Mouse (Mus musculus): ENCODE measurements around the gene Klc3.

- TF ChIP-seq CTCF (IDR thresholded peaks at IDR 0.05): no peak
- no peak for TF ChIP-seq POLR2A (IDR thresholded peaks at IDR 0.05; ENCODE audit: insufficient read depth, low read depth, low read length)
- no peak for TF ChIP-seq EP300 (IDR thresholded peaks at IDR 0.05; ENCODE audit: insufficient read depth, low read depth, low read length)
Measured at GRCm38 (mm10) chr7:19436276-19436675, 32.4 kb upstream of the Klc3 start.

Measured in heart, adult 2 months (tissue).